Mouse (Mus musculus): ENCODE measurements at regions not wholly inside any gene's neighbourhood (a gene's known extent, or its start where the extent isn't known, plus 50 kb on each side); places are given as distances from the start of the nearest gene placed in this dataset.

- DNase-seq (ENCODE audit: extremely low read depth, low read depth, low spot score), result no peak
Observed at GRCm38 (mm10) chr11:25356671-25357586, 853.6 kb downstream of the 5730522E02Rik start.

- peak; percentile 8 for DNase-seq (ENCODE audit: extremely low read depth, low read depth, low spot score)
Observed at GRCm38 (mm10) chr11:25335667-25336066, 874.9 kb downstream of the 5730522E02Rik start.

- DNase-seq (ENCODE audit: extremely low read depth, low read depth, low spot score), result no peak
Observed at GRCm38 (mm10) chr11:25330696-25331095, 879.9 kb downstream of the 5730522E02Rik start.

- DNase-seq (ENCODE audit: extremely low read depth, low read depth, low spot score), result no peak
Observed at GRCm38 (mm10) chr11:25322426-25322825, 888.1 kb downstream of the 5730522E02Rik start.

GRCm38 (mm10) chr11:25321494-25321893, 889.1 kb downstream of the 5730522E02Rik start:
- DNase-seq (ENCODE audit: extremely low read depth, low read depth, low spot score), result no peak

GRCm38 (mm10) chr11:25314645-25315044, 895.9 kb downstream of the 5730522E02Rik start:
- DNase-seq (ENCODE audit: extremely low read depth, low read depth, low spot score), result no peak

- no peak for DNase-seq (ENCODE audit: extremely low read depth, low read depth, low spot score)
Observed at GRCm38 (mm10) chr11:25313879-25314278, 896.7 kb downstream of the 5730522E02Rik start.

- no peak for DNase-seq (ENCODE audit: extremely low read depth, low read depth, low spot score)
Observed at GRCm38 (mm10) chr11:25313308-25313707, 897.3 kb downstream of the 5730522E02Rik start.

- DNase-seq (ENCODE audit: extremely low read depth, low read depth, low spot score), result no peak
Observed at GRCm38 (mm10) chr11:25310754-25311153, 899.8 kb downstream of the 5730522E02Rik start.

GRCm38 (mm10) chr11:25301130-25301529, 909.4 kb downstream of the 5730522E02Rik start:
- DNase-seq (ENCODE audit: extremely low read depth, low read depth, low spot score), result no peak

- DNase-seq (ENCODE audit: extremely low read depth, low read depth, low spot score), result no peak
Observed at GRCm38 (mm10) chr11:25288346-25288745, 922.2 kb downstream of the 5730522E02Rik start.

GRCm38 (mm10) chr11:25287458-25288247, 922.9 kb downstream of the 5730522E02Rik start:
- no peak for DNase-seq (ENCODE audit: extremely low read depth, low read depth, low spot score)

GRCm38 (mm10) chr11:25269936-25270540, 940.5 kb downstream of the 5730522E02Rik start:
- DNase-seq (ENCODE audit: extremely low read depth, low read depth, low spot score), result no peak

- DNase-seq (ENCODE audit: extremely low read depth, low read depth, low spot score), result no peak
Observed at GRCm38 (mm10) chr11:25262906-25263305, 947.7 kb downstream of the 5730522E02Rik start.

GRCm38 (mm10) chr11:25259691-25260090, 950.9 kb downstream of the 5730522E02Rik start:
- no peak for DNase-seq (ENCODE audit: extremely low read depth, low read depth, low spot score)

- no peak for DNase-seq (ENCODE audit: extremely low read depth, low read depth, low spot score)
Observed at GRCm38 (mm10) chr11:25233360-25233890, 977.1 kb downstream of the 5730522E02Rik start.
